Mouse (Mus musculus) brain, embryonic 18.5 days (tissue): Measurements from ENCODE around the gene Prkcz.
A peak's percentile ranks its signal among the peaks of the same experiment; 100 is the strongest.
"Not testable (repeated sequence)": the region's sequence is repeated elsewhere in the genome, so short reads cannot be mapped to it uniquely, and the experiment has no call there.

Experiments
- DNase-seq: peaks from one replicate; pipeline ENCODE4 v3.0.0-alpha.2; 2012; ENCODE audit warnings: low read depth, low spot score

The Prkcz gene

DNA sequence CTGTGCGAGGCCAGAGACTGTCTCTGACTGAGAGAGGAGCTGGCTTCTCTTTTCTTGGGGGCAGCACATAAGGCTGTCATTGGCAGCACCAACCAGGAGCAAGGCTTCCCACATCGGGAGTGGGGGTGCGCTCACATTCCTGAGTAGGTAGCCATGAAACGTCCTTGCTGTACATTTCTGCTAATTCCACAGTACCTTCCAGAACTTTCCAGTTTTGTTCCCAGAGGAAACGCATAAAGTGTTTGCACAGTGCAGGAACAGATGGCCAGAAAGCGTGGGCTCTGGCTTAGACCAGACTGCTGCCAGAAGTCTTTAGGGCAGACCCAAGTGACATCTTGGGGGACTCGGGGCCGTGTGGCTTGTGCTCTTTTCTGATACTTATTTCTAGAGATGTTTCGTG lies 77.6 kb downstream of the Prkcz start:
- DNase-seq = no peak

DNA sequence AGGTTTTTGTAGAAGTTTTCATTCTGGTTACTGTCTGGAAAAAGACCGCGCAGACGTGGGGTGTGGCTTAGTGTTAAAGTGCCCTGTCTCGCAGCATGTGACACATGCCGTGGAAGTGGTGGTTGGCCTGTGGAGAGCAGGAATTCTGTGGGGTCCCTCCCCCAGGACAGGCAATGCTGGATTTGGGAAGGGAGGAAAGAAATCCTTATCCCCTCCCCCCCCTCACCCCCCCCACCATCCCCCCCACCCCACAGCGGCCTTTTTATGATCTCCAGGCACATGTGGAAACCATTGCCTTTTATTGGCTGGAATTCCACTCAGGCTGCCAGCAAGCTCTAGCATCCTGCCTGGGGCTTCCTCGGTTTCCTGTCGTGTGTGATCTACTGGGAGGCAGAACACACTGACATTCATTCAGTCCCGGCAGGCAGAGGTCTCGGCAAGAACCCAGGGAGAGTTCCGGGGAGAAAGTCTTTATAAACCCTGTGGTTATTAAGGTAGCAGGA lies 78.1 kb downstream of the Prkcz start:
- no peak for DNase-seq

DNA sequence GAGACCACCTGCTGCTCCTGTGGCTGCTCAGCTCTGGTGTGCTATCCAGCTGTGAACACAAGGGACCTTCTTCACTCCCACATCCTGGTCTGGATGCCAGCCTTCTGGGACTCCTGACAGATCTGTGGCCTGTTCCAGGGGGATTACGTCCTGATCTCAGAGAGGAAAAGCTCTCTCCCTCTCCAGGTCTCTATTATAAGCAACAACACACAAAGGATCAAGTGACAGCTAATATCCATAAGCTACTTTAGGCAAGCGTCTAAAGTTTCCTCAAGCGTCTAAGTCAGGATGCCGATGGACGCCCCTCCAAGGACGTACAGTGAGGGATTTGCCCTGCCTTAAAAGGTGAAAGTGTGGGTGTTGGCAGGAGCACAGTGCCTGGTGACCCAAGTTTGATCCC lies 78.9 kb downstream of the Prkcz start:
- DNase-seq = no peak

DNA sequence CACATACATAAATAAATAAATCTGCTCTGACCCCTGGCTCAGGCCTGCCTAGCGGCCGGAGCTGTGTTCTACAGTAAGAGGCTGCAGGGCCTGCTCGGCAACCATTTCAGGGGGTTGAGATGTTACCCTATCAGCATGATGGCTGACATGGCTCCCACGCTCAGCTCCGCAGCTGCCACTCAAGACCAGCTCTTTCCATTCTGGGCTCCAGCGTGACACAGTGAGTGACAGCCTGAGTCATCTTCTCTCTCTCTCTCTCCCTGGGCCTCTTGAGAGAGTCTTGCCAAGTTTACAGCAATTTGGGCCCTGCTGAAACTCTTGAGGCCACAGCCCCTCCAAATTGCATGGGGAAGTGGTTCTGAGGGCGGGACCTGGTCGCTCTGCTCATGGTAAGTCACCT lies 79.5 kb downstream of the Prkcz start:
- no peak for DNase-seq

DNA sequence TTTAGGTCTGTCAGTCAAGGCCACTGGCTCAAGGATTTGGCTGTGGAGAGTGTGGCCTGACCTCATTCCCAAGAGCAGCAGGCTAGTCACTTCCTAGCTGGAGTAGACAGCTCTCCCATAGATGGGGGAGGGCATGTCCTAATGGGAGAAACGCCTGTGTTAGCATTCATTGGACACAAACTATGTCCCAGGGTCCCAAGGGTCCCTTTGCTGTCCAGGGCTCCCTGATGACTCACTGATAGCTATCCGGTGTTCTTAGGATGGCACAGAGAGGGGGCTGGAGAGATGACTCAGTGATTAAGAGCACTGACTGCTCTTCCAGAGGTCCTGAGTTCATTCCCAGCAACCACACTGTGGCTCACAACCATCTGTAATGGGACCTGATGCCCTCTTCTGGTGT lies 79.9 kb downstream of the Prkcz start:
- no peak for DNase-seq

DNA sequence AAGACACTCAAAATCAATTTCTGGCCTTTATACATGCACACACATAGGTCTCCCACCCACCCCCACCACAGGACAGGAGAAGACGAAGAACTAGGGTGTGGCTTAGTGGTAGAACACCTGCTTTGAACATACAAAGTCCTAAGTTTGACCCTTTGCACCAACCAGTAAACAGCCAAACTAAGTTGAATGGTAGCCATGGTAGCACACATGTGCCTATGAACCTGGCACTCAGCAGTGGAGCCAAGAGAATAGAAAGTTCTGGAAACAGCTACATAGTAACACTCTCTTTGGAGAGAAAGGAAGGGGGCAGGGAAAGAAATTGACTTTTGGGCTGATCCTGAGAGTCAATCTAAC lies 80.4 kb downstream of the Prkcz start:
- no peak for DNase-seq

DNA sequence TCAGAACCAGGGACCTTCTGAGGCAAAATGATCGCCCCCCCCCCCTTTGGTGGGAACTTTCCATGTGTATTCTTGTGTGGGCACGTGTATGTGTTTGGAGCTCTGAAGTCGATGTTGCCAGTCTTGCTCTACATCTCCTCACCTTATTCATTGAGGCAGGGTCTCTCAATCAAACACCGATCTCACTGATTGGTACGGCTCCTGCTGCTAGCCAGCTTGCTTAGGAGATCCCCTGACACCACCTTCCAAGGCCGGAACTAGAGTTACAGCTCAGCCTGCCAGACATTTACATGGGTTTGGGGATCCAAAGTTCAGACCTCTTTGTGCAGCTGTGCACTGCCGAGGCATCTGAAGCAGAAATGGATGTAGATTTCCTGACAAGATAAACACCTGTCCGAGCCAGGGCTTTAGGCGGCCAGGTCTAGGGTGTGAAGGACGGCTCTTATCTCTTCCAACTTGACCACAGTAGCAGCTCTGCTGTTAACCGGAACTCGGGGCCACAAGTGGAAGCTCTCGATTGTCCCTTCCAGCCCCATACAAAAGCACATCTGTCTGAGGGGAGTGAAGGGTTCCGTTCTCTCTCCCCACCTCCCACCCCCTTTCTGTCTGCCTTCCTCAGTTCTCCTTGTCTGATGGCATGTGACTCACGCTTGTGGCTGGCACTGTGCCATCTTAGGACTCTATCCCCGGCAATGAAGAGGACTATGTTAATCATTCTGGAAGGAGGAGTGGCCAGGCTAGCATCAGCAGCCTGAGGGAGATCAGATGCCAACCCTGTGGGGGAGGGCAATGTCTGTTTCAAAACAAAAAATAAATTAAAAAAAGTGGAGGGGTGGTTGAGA lies 81.0 kb downstream of the Prkcz start:
- no peak for DNase-seq

DNA sequence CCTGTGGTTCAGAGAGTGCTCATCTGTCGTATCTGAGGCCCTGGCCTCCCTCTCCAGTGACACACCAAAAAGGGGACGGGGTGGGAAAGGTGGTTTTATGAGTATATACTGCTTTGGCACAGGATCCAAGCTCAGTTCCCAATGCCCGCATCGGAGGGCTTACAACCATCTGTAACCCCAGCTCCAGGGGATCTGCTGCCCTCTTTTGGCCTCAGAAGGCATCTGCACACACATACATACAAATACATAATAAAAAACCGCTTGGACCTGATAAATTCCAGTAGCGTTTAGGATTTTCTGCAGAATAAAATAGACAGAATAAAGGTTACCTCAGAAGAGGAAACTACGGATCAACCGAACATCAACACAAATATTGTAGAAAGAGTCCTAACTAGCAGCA lies 82.1 kb downstream of the Prkcz start:
- no peak for DNase-seq

DNA sequence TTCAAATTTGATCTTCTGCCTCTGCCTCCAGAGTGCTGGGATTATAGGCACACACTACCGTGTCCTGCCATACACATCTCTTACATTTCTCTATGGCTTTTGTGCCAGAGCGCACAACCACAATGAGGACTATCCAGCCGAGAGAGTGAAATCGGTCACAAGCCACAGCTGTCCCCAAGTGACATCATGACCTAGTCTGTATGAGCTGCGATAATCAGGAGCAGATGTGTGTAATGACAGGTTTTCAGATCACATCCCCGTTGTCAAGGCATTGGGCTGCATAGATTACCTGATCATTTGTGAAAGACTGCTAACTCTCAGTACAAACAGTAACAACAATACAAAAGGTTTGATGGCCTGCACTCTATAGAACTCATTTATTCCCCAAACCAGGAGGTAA lies 83.2 kb downstream of the Prkcz start:
- no peak for DNase-seq

DNA sequence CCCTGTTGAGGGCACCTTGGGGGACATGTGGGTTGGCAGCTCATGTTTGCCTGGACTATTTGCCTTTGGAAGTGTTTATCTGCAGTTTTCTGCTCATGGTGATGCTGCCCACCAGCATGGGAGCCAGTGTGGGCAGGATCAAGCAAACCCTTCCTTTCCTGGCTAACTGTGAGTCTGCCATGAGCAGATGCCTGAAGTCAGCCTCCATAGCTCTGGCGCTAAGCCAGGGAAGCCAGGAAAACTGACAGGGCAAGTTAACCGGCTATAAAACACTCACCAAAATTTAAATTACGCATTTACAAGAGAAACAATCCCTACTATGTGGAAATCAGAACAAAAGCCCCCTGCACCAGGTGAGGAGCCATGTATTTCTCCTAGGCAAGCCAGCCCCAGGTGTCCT lies 86.3 kb downstream of the Prkcz start:
- no peak for DNase-seq

DNA sequence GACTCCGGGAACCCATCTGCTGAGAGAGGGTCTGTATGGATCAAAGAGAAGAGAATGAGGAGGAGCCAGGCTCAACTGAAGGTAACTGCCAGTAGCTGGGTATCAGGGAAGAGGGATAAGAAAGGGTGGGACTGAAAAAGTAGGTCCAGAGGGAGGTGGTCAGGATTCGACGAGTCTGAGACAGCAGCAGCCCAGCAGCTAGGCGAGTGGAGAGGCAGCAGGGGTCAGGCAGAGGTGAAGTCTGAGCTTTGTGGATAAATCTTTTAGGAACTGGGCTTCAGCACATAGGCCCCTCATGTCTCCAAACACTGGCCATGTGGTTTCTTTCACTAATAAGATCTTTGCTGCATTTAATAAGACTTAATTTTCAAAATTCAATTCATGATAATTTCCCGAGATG lies 86.7 kb downstream of the Prkcz start:
- DNase-seq = no peak

DNA sequence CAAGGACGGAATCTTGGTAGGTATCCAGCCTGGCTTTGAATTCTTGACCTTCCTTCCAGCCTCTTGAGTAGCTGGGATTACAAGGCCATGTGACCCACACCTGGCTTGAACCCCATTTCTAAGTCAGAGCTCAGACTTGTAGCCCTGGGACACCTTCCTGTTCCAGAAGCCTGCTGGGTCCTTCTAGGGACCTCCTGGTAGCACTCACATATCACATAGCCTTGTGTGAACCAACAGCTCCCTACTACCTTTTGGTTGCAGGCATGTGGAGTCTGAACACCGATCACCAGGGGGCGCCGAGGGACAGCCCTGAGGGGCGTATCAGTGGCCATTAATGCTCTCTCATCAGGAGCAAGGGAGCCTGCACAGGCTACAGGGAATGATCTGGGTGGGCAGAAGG lies 92.8 kb downstream of the Prkcz start:
- no peak for DNase-seq

DNA sequence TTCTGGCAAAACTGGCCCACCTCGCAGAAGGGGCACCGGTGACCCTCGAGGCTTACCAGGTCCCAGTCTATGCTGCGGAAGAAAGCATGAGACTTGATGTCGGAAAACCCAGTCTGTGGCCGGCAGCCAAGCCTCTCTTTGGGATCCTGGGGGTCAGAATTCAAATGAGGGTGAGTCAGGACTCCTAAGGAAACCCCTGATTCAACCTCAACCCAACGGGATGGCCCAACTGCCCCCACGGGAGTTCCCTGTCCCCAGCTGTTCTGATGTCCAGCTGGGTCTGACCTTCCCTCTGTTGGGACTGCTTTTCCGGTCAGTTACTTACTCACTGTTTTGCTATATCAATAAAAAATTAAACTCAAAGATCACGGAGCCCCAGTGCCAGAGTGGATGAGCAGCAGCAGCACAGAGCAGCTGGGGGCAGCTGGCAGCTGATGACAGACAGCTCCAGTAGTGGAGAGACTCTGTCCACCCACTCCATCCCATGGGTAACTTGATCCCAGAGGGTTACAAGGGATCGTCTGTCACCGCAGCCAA lies 93.5 kb downstream of the Prkcz start:
- no peak for DNase-seq

DNA sequence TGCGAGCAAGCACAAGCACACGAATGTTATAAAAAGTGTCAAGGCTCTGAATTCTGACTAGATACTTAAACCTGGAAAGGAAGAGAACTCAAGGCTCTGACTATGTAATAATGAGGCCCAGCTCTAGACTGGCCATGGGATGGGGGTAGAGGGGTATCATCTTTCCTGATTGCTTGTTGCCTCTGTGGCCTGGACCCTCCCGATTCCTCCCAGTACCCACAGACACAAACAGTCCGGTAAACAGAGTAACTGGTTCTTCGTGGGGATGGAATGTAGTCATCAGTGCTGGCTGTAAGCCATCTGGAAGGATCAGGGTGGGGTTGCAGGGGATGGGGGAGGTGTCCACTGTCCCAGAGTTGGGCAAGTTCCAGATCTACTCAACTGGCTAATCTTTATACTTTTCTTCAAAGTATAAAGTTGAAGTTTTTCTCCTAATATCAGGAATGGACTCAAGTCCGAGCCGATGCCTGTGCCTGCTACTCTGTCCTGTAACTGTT lies 94.1 kb downstream of the Prkcz start:
- no peak for DNase-seq

DNA sequence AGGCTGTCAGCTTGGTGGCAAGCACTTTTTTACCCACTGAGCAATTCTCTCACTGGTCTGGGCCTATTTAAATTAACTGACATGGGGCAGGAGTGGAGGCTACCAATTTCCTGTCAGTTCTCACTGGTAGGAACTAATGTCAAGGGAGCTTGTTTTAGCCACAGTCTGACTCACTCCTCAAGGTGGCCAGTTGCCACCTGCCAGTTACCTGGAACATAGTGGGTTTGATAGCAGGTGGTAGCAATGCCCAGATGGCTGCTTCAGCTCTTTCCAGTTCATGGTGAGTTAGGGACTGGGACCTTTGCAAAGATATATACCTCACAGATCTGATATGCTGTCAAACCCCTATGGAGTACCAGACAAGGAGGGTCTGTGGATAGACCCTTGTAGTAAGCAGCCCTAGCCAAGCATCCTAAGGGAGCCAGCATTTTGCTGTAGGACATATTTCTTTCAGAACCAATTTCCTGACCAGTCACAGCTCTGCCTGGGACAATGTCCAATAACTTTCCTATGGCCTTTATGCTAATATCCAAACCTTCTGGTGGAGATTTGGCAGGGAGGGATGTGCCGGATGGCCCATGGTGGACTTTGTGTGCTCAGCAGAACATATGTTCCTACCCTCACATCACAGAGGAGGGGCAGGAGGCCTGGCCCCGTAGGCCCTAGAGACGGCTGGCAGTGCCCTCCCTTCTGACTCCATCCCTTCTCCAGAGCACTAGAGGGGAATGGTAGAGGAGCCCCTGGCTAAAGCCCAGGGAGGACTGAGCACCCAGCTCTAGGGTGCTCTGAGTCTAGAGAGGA lies 96.4 kb downstream of the Prkcz start:
- DNase-seq = no peak

DNA sequence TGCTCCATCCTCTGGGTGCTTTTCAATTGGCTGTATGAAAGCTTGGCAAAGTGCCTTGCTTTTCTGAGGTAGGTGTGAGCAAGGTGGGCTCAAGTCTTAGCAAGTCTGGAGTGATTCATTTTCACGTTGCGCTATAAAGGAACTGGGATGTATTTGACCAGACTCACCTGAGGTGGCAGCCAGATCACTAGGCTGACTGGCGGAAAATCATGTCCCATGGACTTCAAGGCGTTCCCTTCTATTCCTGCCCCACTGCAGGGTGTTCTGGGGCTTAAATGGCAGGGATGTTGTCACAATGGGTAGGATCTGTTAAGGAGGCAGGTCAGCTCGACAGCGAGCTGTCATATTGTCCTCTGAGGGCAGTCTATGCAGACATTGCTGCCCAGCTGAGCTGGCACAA lies 108.9 kb downstream of the Prkcz start:
- DNase-seq = no peak

DNA sequence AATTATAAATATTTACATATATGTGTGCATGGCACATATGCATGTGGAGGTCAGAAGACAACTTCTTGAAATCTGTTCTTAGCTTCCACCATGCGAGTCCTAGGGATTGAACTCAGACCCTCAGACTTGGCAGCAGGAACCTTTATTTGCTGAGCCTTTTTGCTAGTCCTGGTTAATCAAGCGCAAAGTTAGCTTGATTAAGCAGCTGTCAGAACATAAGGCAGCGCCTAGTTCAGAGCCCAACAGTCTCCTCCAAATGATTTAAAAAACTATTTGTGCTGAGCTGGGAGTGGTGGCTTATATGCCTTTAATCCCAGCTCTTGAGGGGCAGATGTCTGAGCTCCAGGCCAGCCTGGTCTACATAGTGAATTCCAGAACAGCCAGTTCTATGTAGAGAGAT lies 110.0 kb downstream of the Prkcz start:
- no peak for DNase-seq

DNA sequence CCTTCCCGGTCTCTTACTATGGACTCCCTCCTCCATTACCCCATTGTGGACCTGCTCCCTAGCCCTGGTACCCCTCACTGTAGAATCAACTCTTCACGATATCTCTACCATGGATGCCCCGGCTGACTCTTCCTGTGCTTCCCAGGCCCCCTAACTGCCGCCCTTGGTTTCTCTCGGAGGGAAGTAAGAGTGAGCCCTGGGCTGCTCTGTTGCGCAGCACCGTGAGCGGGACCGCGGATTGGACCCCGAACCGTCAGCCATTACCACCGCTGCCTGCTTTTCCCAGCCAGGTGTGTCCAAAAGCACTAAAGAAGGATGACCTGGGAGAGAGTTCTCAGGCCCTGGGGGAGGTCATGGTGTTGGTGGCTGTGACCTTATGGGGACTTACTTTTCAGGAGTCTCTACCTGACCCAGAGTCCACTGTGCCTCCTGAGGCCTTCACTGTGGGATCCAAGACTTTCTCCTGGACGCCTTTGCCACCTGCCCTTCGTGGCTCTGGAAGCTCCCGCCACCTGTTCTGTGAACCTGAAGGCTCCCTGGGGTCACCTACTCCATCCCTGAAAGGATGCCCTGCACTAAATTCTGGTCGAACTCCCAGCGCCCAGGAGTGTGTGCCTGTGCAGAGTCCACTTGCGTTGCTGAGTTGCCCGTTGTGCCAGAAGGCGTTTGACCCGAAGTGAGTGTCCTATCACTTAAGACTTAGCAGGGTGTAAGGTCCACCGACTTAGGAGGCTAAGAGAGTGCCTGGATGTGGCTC lies 110.6 kb downstream of the Prkcz start:
- no peak for DNase-seq

DNA sequence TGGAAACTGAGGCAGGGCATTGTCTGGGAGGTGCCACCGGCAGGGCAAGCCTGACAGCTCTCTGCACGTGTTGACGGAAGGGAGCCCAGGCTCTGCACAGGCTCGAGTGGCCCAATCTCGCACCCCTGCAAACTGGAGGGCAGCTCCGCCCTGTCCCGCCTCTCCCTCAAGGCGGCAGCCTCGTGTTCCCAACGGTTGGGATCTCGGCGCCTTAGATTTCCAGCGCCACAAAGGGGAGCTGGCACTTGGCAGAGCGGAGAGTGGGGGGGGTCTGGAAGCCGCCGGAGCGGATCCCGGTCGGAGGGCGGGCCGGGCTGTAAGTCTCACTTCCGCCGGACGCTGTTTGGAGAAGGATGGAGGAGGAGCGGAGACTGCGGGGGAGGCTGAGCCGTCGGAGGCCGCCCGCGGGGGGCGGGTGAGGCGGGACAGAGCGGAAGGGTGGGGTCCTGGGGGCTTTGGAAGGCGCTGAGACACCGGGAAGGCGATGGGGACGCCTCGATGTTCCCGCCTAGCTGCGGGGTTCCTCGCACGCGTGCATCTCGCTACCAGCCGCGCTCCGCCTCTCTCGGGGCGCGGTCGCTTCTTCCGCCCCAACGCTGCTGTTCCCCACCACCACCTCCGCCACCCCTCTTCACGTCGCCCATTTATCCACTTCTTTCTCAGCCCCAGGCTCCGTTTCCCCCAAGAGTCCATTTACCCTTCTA lies 111.4 kb downstream of the Prkcz start, which contains the start of gene Faap20:
Gene Faap20 (plus strand): TSS at position 155 of the 704 bp plus-strand sequence.
- peak; percentile 84 for DNase-seq

DNA sequence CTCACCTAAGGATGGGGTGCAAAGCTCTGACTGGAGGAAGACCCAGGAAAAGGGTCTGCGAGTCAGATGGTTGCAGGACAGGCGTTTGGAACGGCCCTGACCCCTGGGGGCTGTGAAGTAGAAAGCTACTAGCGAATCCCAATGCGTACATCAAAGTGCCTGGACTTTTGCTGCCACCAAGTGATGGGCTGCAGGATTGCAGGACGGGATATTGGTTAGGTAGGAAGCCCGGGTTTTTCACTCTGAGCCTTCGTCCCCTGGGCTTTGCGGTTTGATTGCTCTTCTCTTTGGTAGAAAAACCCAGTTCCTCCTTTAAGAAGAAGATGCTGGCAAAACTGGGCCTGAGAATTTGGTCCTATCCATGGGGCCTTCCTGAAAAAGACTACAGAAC lies 111.9 kb downstream of the Prkcz start:
- DNase-seq = peak; percentile 90

DNA sequence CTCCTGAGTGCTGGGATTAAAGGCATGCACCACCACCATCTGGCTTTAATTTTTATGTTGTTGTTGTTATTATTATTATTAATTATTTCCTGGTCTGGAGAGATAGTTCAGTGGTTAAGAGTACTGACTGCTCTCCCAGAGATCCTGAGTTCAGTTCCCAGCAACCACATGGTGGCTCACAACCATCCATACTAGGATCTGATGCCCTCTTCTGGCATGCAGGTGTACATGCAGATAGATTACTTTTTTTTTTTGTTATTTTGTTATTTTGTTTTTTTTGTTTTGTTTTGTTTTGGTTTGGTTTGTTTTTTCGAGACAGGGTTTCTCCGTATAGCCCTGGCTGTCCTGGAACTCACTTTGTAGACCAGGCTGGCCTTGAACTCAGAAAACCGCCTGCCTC lies 113.1 kb downstream of the Prkcz start:
- not testable (repeated sequence) for DNase-seq
